Mouse (Mus musculus): Measurements from ENCODE around the gene Kbtbd8. TPM values are rescaled to one million over a fixed set of nuclear protein-coding genes. Genes with fewer than 3 reads are reported as not detected.

The Kbtbd8 gene
- polyA plus RNA-seq (2015; fragmentation: Nextera tagmentation; extraction: Ambion mirVana) = 1.4 and 1.6 TPM in 2 replicates

DNA sequence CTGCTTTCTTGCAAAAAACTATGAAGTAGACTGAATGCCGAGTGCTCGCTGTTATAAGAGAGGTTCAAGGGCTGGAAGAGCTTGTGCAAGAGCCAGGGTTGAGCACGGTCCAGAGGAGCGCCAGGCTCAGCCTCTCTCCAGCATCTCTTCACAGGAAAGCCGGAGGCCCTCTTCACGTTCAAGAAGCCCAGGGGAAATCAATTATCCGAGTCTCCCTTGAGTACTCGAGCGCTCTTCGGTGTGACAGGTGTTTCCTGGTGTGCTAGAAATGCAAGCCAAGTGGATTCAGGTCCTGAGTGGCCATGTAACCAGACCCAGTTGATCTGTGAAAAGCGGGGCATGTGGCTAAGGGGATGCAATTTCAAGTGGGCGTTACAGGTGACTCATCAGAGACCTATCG is at the start of gene Kbtbd8:
TSS of gene Kbtbd8 (plus strand) at position 295 of the 400 bp plus-strand sequence.
- H3K27ac ChIP-seq = no peak within 1 kb of the TSS
- no peaks in the 10 kb centered on the region for H3K9me3 ChIP-seq (replicated peaks; ENCODE audit: low read length)
- peak within 1 kb of the TSS; percentile 84 for H3K4me3 ChIP-seq (replicated peaks; ENCODE audit: low read depth, low read length)
- H3K4me1 ChIP-seq (replicated peaks; ENCODE audit: insufficient read depth, low read length) = no peaks in the 10 kb centered on the region
- peak within 1 kb of the TSS; percentile 50 for H3K9ac ChIP-seq (ENCODE audit: low read depth, low read length)
- DNase-seq (ENCODE audit: low spot score) (no peak), ATAC-seq (replicated peaks; ENCODE audit: low FRiP score, low read depth) (no peak)
- H3K27me3 ChIP-seq (ENCODE audit: insufficient read depth, low read length) = no peaks in the 10 kb centered on the region
- H3K36me3 ChIP-seq (ENCODE audit: insufficient read depth, low read length) = no peaks in the 10 kb centered on the region
- no peak for TF ChIP-seq CTCF (IDR thresholded peaks at IDR 0.05; ENCODE audit: low read depth)
- 25% methylated on average over 13 of the region's 13 CpGs for WGBS
- H3K4me2 ChIP-seq (ENCODE audit: low read length) = peak within 1 kb of the TSS; percentile 79

DNA sequence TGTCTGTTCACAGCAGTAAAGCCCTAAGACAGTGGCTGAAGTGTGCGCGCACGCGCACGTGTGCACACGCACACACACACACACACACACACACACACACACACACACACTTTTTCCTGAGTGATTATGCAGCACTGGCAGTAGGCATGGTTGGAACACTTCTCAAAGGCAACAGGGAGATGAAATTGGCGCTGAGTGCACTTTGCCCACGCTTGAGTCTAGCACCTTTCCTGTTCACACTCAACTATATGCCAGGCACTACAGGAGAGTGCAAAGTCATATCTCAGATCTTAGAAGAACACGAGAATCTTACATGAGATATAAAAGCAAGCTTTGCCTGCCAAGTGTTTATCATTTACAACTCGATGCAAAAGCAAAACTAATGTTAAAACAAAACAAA is 47.3 kb upstream of the Kbtbd8 start:
- DNase-seq (ENCODE audit: low spot score) (no peak), ATAC-seq (replicated peaks; ENCODE audit: low FRiP score, low read depth) (no peak)
- Histone ChIP-seq H3K27ac (no peak overlapping the region), H3K9me3 (replicated peaks; ENCODE audit: low read length) (no peaks in the 10 kb centered on the region), H3K36me3 (ENCODE audit: insufficient read depth, low read length) (no peaks in the 10 kb centered on the region), H3K4me1 (replicated peaks; ENCODE audit: insufficient read depth, low read length) (no peaks in the 10 kb centered on the region), H3K4me2 (ENCODE audit: low read length) (no peak overlapping the region), H3K9ac (ENCODE audit: low read depth, low read length) (no peak overlapping the region), H3K27me3 (ENCODE audit: insufficient read depth, low read length) (no peaks in the 10 kb centered on the region), H3K4me3 (replicated peaks; ENCODE audit: low read depth, low read length) (no peak overlapping the region)
- WGBS = 87% methylated on average over 10 of the region's 10 CpGs
- no peak for TF ChIP-seq CTCF (IDR thresholded peaks at IDR 0.05; ENCODE audit: low read depth)

DNA sequence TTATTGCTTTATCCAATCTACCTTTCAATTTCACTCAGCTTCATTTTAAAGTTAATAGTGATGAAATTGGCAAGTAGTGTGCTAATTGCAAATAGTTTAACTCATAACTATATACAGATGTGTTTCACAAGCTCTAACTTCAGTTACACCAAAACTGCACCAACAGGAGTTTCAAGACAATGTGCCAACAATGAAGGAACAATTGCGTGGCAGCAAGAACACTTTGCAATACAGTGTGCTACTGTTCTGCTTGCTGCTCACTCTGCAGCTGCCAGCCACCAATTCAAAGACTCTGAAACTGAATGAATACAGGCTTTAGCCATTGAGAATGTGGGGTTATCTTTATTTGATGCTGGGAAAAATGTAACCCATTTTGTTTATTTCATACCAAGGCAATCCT is 31.8 kb upstream of the Kbtbd8 start:
- ATAC-seq (replicated peaks; ENCODE audit: low FRiP score, low read depth) (no peak), DNase-seq (ENCODE audit: low spot score) (no peak)
- H3K27me3 ChIP-seq (ENCODE audit: insufficient read depth, low read length) = no peaks in the 10 kb centered on the region
- H3K4me1 ChIP-seq (replicated peaks; ENCODE audit: insufficient read depth, low read length) = no peaks in the 10 kb centered on the region
- no peak overlapping the region for H3K4me3 ChIP-seq (replicated peaks; ENCODE audit: low read depth, low read length)
- no peak overlapping the region for H3K9ac ChIP-seq (ENCODE audit: low read depth, low read length)
- no peak overlapping the region for H3K27ac ChIP-seq
- no peak overlapping the region for H3K4me2 ChIP-seq (ENCODE audit: low read length)
- H3K36me3 ChIP-seq (ENCODE audit: insufficient read depth, low read length) = no peaks in the 10 kb centered on the region
- no peak for TF ChIP-seq CTCF (IDR thresholded peaks at IDR 0.05; ENCODE audit: low read depth)
- 83% methylated on average over 1 of the region's 1 CpGs for WGBS
- no peaks in the 10 kb centered on the region for H3K9me3 ChIP-seq (replicated peaks; ENCODE audit: low read length)

GRCm38 (mm10) chr6:95087154-95087846 is 29.7 kb upstream of the Kbtbd8 start:
- ATAC-seq (replicated peaks; ENCODE audit: low FRiP score, low read depth) = no peak
- no peak for TF ChIP-seq CTCF (IDR thresholded peaks at IDR 0.05; ENCODE audit: low read depth)
- 76% methylated on average over 6 of the region's 6 CpGs for WGBS
- no peak overlapping the region for H3K9ac ChIP-seq (ENCODE audit: low read depth, low read length)
- H3K27ac ChIP-seq = no peak overlapping the region
- no peaks in the 10 kb centered on the region for H3K9me3 ChIP-seq (replicated peaks; ENCODE audit: low read length)
- H3K4me2 ChIP-seq (ENCODE audit: low read length) = no peak overlapping the region
- H3K4me1 ChIP-seq (replicated peaks; ENCODE audit: insufficient read depth, low read length) = no peaks in the 10 kb centered on the region
- no peaks in the 10 kb centered on the region for H3K36me3 ChIP-seq (ENCODE audit: insufficient read depth, low read length)
- H3K27me3 ChIP-seq (ENCODE audit: insufficient read depth, low read length) = no peaks in the 10 kb centered on the region
- no peak for DNase-seq (ENCODE audit: low spot score)
- H3K4me3 ChIP-seq (replicated peaks; ENCODE audit: low read depth, low read length) = no peak overlapping the region

GRCm38 (mm10) chr6:95088075-95088474 is 29.0 kb upstream of the Kbtbd8 start:
- Histone ChIP-seq H3K27ac (no peak overlapping the region), H3K9ac (ENCODE audit: low read depth, low read length) (no peak overlapping the region), H3K27me3 (ENCODE audit: insufficient read depth, low read length) (no peaks in the 10 kb centered on the region), H3K4me3 (replicated peaks; ENCODE audit: low read depth, low read length) (no peak overlapping the region), H3K36me3 (ENCODE audit: insufficient read depth, low read length) (no peaks in the 10 kb centered on the region), H3K4me1 (replicated peaks; ENCODE audit: insufficient read depth, low read length) (no peaks in the 10 kb centered on the region), H3K9me3 (replicated peaks; ENCODE audit: low read length) (no peaks in the 10 kb centered on the region), H3K4me2 (ENCODE audit: low read length) (no peak overlapping the region)
- ATAC-seq (replicated peaks; ENCODE audit: low FRiP score, low read depth) = no peak
- WGBS = 49% methylated on average over 4 of the region's 4 CpGs
- DNase-seq (ENCODE audit: low spot score) = peak; percentile 28
- peak; percentile 56 for TF ChIP-seq CTCF (IDR thresholded peaks at IDR 0.05; ENCODE audit: low read depth)

GRCm38 (mm10) chr6:95094695-95095094 is 22.3 kb upstream of the Kbtbd8 start:
- no peak for ATAC-seq (replicated peaks; ENCODE audit: low FRiP score, low read depth)
- H3K9me3 ChIP-seq (replicated peaks; ENCODE audit: low read length) = no peaks in the 10 kb centered on the region
- 64% methylated on average over 2 of the region's 2 CpGs for WGBS

More at GRCm38 (mm10) chr6:95094695-95095094, 22.3 kb upstream of the Kbtbd8 start:
- Histone ChIP-seq H3K4me3 (replicated peaks; ENCODE audit: low read depth, low read length) (no peak overlapping the region), H3K9ac (ENCODE audit: low read depth, low read length) (no peak overlapping the region), H3K4me1 (replicated peaks; ENCODE audit: insufficient read depth, low read length) (no peaks in the 10 kb centered on the region), H3K27ac (no peak overlapping the region), H3K4me2 (ENCODE audit: low read length) (no peak overlapping the region), H3K36me3 (ENCODE audit: insufficient read depth, low read length) (no peaks in the 10 kb centered on the region), H3K27me3 (ENCODE audit: insufficient read depth, low read length) (no peaks in the 10 kb centered on the region)
- no peak for DNase-seq (ENCODE audit: low spot score)
- no peak for TF ChIP-seq CTCF (IDR thresholded peaks at IDR 0.05; ENCODE audit: low read depth)

Data from kidney, postnatal 0 days (tissue).